Mouse (Mus musculus) intestine, embryonic 15.5 days (tissue): ENCODE data around the gene Prkcg. TPM values are rescaled to one million over a fixed set of nuclear protein-coding genes. Genes with fewer than 3 reads are reported as not detected.

Experiments
- ATAC-seq: fragments of 200-750 bp; cut with Nextera tagmentation; 2 replicates; pipeline ENCODE4 v1.8.0; 2017; ENCODE audit warnings: moderate TSS enrichment, moderate library complexity
- H3K27ac ChIP-seq: fragments of 300-500 bp; sonication (generic); 2 replicates; pipeline ENCODE4 v1.5.1; 2015; ENCODE audit warnings: mild to moderate bottlenecking, inconsistent platforms
- H3K27me3 ChIP-seq: fragments of 300-500 bp; sonication (generic); replicated peaks from 2 replicates; pipeline ENCODE4 v1.6.1; 2015; ENCODE audit warnings: inconsistent platforms
- H3K36me3 ChIP-seq: fragments of 300-500 bp; sonication (generic); 2 replicates; pipeline ENCODE4 v1.6.1; 2015; ENCODE audit warnings: inconsistent platforms
- H3K4me1 ChIP-seq: fragments of 300-500 bp; sonication (generic); replicated peaks from 2 replicates; pipeline ENCODE4 v1.6.1; 2015; ENCODE audit warnings: inconsistent platforms
- H3K4me2 ChIP-seq: fragments of 300-500 bp; sonication (generic); replicated peaks from 2 replicates; pipeline ENCODE4 v1.6.1; 2015; ENCODE audit warnings: mild to moderate bottlenecking, inconsistent platforms
- H3K4me3 ChIP-seq: fragments of 300-500 bp; sonication (generic); replicated peaks from 2 replicates; pipeline ENCODE4 v1.5.1; 2015; ENCODE audit warnings: inconsistent platforms
- H3K9ac ChIP-seq: fragments of 300-500 bp; sonication (generic); 2 replicates; pipeline ENCODE4 v1.6.1; 2015; ENCODE audit warnings: inconsistent platforms
- H3K9me3 ChIP-seq: fragments of 300-500 bp; sonication (generic); 2 replicates; pipeline ENCODE4 v1.6.1; 2016; ENCODE audit warnings: inconsistent platforms
- WGBS: fragments of 180-500 bp; shearing (Covaris S2); methylation state at CpG from one replicate; pipeline ENCODE4 v1.1.7; 2015; 5-methylcytosine and 5-hydroxymethylcytosine counted together
- polyA plus RNA-seq: library from polyadenylated mRNA; unstranded; fragments of >200 nt; fragmentation: Nextera tagmentation; extraction: Ambion mirVana; gene quantifications from 2 replicates; pipeline ENCODE4 v1.2.1, GENCODE M21; 2015

The Prkcg gene
- polyA plus RNA-seq, 1 experiment from 2014 or later, result 0.45 TPM

DNA sequence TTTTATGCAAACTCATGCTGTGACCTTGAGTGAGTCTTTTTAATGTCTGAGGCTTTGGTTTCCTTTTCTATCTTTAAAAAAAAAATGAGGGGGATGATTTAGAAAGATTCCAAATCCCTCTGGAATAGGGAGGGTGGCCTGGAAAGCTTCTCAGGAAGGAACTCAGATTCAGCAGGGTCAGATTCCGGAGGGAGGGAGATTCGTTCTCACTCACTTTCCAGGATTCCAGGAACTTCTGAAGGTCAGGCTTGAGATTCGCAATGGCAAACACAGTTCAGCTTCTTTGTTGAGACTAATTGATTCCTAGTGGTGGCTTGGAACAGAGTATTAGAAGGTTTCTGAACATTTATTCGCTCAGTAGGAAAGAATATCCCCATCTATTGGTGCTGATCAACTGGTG, 81.4 kb downstream of the Prkcg start:
- 45% methylated on average over 4 of the region's 4 CpGs for WGBS
- Histone ChIP-seq H3K4me2 (no peak overlapping the region), H3K27me3 (peaks cover 17% of the 10 kb centered on the region; the same call in 1 of the 2 replicates), H3K4me1 (peaks cover 8% of the 10 kb centered on the region; the same call in 1 of the 2 replicates), H3K27ac (no peak overlapping the region), H3K36me3 (no peaks in the 10 kb centered on the region), H3K9me3 (no peaks in the 10 kb centered on the region), H3K4me3 (no peak overlapping the region), H3K9ac (no peak overlapping the region)
- no peak for ATAC-seq

DNA sequence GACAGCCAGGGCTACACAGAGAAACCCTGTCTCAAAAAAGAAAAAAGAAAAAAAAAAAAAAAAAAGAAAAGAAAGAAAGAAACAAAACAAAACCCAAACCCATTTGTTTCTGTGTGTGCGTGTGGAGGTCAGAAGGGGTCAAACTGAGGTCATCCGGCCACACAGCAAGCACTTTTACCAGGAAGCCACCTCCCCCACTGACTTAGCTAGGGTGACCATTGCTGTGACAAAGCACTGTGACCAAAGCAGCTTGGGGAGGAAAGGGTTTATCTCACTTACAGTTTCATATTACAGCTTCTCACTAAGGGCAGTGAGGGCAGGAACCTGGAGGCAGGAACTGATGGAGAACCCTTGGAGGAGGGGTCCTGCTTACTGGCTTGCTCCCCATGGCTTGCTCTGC, 83.4 kb downstream of the Prkcg start:
- H3K4me2 ChIP-seq, result no peak overlapping the region
- no peaks in the 10 kb centered on the region for H3K9me3 ChIP-seq
- no peak overlapping the region for H3K4me3 ChIP-seq
- no peak for ATAC-seq
- WGBS, result 61% methylated on average over 2 of the region's 2 CpGs
- no peak overlapping the region for H3K9ac ChIP-seq
- H3K27me3 ChIP-seq, result 0 out of 2 replicates have a peak, but pooled peaks cover 6% of the 10 kb centered on the region
- no peak overlapping the region for H3K27ac ChIP-seq
- H3K36me3 ChIP-seq, result no peaks in the 10 kb centered on the region
- H3K4me1 ChIP-seq, result 0 out of 2 replicates have a peak, but pooled peaks cover 3% of the 10 kb centered on the region

DNA sequence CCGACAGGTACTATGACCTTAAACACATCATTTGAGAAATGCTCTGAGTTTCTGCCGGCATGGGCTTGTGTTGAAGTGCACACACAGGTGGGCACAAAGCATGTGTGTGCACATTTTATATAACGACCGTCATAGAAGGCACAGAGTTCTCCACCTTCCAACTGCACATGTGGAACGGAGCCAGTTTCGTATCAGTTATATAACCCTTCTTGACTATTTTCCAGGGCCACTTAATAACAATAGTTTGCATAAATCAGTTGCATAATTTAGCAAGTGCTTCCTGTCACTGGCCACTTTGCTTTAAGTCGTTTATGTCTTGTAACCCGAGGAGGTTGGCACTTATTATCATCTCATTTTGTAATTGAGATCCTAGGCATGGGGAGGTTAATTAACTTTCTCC, 84.8 kb downstream of the Prkcg start:
- no peak overlapping the region for H3K9ac ChIP-seq

DNA sequence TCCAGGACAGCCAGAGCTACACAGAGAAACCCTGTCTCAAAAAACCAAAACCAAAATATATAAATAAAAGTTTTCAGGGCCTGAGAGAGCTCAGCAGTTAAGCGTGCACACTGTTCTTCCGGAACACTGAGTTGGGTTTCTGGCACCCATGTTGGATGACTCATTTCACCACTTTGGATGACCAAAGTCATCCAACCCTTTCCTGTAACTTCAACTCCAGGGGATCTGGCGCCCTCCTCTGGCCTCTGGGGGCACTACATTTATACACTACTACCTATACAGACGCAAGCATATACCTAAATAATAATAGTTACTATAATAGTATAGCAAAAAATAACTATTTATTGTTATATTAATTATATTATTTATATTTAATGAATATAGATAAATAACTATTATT, 87.9 kb downstream of the Prkcg start:
- no peak overlapping the region for H3K4me3 ChIP-seq
- H3K4me2 ChIP-seq, result no peak overlapping the region
- no peak for ATAC-seq
- H3K36me3 ChIP-seq, result no peaks in the 10 kb centered on the region
- 60% methylated on average over 4 of the region's 4 CpGs for WGBS
- H3K9ac ChIP-seq, result no peak overlapping the region
- H3K27me3 ChIP-seq, result no peaks in the 10 kb centered on the region
- H3K9me3 ChIP-seq, result no peaks in the 10 kb centered on the region
- no peaks in the 10 kb centered on the region for H3K4me1 ChIP-seq
- H3K27ac ChIP-seq, result no peak overlapping the region

More for the DNA sequence above, 84.8 kb downstream of the Prkcg start:
- Histone ChIP-seq H3K4me2 (no peak overlapping the region), H3K36me3 (no peaks in the 10 kb centered on the region), H3K27ac (no peak overlapping the region), H3K4me3 (no peak overlapping the region), H3K9me3 (no peaks in the 10 kb centered on the region), H3K27me3 (0 out of 2 replicates have a peak, but pooled peaks cover 4% of the 10 kb centered on the region), H3K4me1 (no peaks in the 10 kb centered on the region)
- 79% methylated on average over 8 of the region's 8 CpGs for WGBS
- ATAC-seq, result no peak

Other genes with a start within 250 kb of the Prkcg start
- gene AU018091, start 120.0 kb upstream of the Prkcg start, polyA plus RNA-seq, result not detected in 2 replicates
- not detected in 2 replicates for gene Nlrp12, start 39.4 kb upstream of the Prkcg start, polyA plus RNA-seq
- gene Myadm, start 99 bp upstream of the Prkcg start, polyA plus RNA-seq, result 131 and 135 TPM in 2 replicates
- 1.2 and 1.8 TPM in 2 replicates for gene Cacng7, start 43.8 kb downstream of the Prkcg start, polyA plus RNA-seq
- 2.0 and 2.2 TPM in 2 replicates for gene Cacng8, start 101.5 kb downstream of the Prkcg start, polyA plus RNA-seq
- gene Cacng6, start 135.0 kb downstream of the Prkcg start, polyA plus RNA-seq, result 0.33 TPM in 1 of 2 replicates, not detected in the other
- 0.11 and 0.16 TPM in 2 replicates for gene Tarm1, start 213.4 kb downstream of the Prkcg start, polyA plus RNA-seq